Mouse (Mus musculus) spleen, adult 12 weeks (tissue): Measurements from ENCODE around the gene Dtnbp1.

ENCODE experiments used
- DNase-seq: peaks from one replicate; pipeline ENCODE4 v3.0.0; 2022; ENCODE audit warnings: low spot score

The Dtnbp1 gene

DNA sequence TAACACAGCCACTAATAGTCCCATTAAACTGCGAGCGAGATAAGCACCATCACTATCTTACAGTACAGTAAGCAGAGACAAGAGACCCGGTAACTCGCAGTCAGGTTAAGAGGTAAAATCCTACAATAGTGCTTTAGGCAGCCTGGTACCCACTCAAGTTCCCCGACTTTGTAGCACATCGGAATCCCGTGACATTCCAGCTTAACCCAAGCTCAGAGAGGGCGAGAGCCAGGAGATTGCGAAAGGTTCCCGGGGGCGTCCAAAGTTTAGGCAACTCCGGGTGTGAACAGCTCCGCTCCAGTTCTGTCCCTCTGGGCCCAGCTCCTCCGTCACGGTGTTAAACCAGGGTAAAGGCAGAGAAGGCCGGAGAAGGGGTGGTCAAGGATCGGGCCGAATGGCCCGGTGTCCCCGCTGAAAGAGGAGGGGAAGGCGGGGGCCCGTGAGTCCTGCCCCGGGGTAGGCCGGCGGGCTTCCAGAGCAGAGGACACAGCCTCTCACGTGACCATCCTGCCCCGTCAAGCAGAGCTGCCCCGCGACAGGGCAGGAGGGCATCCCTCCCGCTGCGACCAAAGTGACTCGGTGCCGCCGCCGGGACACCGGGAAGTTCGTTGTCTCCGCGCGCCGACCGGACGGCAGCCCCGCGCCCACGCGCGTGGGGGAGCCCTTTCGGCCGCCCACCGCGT is 578 bp downstream of the Dtnbp1 start:
- DNase-seq = peak; percentile 67

GRCm38 (mm10) chr13:45000836-45001227 is 1.1 kb downstream of the Dtnbp1 start:
- DNase-seq = peak; percentile 30

- no peak for DNase-seq
Measured at GRCm38 (mm10) chr13:44999211-44999610, 2.7 kb downstream of the Dtnbp1 start.

DNA sequence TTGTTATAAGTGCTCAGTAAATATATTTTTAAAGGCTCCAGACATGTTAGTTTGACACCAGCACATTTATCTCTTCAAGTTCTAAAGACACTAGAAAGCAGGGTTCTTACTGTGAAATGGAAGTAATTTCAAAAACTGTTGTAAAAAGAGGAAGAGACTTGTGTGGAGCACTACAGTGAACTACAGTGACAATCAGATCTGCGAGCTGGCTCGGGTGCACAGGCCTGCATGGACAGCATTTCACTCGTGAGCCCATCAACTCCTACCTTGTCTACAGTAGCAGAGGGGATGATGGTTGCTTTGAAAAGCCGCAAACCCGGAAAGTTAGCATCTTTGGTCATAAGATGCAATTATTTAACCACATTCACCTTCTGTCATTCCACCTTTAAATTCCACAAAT is 5.6 kb downstream of the Dtnbp1 start:
- no peak for DNase-seq

- DNase-seq = no peak
Measured at GRCm38 (mm10) chr13:44992550-44993205, 9.3 kb downstream of the Dtnbp1 start.

DNA sequence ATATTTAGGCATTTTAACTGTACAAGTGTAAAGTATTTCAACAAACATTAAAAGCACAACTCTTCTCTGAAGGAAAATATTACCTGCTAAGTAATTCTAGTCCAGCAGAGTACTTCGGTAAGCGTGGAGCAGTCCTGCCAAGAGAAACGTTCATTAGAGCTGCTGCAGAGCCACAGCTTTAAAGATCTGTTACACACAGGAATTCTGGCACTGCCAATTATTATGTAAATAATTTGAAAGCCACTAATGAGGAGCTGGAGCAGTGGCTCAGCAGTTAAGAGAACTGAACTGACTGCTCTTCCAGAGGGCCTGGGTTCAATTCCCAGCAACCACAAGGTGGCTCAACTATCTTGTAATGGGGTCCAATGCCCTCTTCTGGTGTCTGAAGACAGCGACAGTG is 10.0 kb downstream of the Dtnbp1 start:
- no peak for DNase-seq

- no peak for DNase-seq
Measured at GRCm38 (mm10) chr13:44990073-44990682, 11.8 kb downstream of the Dtnbp1 start.

DNA sequence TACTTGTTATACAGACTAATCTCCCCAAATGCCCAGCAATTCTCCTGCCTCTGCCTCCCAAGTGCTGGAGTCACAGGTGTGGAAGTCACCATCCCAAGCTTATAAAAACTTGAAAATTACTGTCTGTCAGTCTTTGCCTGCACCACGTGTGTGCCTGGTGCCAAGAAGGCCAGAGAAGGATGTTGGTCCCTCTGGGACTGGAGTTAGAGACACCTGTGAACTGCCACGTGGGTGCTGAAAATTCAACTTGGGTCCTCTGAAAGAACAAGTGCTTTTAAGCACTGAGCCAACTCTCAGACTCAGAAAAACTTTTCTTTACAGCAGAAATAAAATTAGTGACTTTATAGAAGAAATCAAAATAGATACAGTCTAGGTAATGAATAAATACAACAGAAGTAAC is 15.6 kb downstream of the Dtnbp1 start:
- DNase-seq = no peak

DNA sequence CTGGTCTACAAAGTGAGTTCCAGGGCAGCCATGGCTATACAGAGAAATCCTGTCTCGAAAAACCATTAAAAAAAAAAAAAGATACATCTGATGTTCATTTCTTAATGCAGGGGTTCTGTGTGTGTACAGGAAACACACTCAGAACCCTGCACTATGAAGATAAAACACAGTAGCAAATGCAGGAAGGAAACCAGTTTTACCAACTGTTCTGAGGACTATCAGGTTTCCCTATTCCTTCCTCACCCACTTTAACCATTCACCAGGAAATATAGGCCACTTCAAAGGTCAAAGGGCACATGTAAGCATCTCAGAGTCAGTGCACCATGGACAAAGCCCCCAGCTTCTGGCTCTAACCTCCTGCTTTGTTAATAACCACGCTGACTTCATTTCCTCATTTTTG is 16.6 kb downstream of the Dtnbp1 start:
- DNase-seq = no peak

DNA sequence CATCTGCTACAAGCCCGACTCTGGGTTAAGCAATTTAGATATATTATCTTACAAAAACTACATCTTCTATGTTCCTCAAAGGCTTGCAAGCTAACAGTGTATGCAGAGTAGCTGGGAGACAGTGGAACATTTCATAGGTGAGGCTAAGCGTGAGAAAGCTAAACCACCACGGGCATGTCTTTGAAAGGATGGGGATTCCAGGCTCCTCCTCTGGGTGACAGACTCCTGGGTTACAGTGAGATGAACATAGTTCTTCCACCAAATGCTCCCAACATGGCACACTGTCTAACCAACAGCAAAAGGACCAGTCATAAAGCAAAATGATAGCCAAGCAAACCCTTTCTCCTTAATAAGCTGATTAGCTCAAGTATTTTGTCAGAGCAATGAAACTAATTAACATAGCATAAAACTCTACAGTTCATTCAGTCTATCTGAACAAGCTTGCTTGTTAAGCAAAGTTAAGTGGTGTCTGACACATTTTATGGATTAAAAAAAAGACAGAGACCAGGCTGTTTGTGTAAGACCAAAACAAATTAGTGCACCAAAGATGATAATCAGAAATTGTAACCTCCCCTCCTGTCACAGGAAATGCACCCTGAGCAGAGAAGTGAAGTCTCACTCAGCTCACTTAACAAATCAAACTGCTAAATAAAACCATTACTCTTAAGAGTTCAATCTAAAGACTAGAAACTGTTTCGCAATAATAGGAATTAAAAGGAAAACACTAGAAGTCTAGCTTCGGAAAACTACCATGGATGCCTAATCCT is 18.1 kb downstream of the Dtnbp1 start:
- DNase-seq = no peak

DNA sequence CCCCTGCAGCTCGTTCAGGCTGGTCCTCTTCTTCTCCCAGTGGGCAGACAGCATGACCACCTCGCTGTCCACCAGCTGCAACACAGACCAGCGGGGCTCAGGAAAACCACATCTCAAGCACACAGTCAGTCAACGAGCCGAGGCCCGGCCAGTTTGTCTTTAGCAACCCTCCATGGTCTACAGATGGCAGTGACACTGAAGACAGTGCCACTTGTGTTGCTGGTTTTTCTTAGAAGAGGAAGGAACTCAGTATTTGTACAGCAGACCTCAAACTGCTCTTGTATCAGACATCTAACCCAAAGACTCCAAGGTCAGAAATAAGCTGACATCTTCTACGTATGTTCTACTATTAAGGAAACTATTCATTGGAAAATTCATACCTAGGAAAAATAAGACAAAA is 19.1 kb downstream of the Dtnbp1 start:
- no peak for DNase-seq

DNA sequence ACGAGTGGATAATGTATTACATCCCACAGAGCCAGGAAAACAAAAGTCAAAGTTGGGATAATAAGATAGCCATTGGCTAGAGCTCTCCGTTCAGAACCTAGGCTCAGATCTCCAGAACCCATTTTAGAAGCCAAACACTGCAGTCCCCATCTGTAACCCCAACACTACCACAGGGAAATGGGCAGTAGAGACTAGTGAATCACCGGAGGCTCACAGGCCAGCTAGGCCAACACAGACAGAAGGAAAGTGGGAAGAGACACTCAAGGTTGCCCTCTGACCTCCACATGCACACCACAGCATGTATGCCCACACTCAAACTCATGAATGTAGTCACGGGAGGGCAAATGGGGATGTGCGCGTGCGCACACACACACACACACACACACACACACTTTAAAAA is 22.5 kb downstream of the Dtnbp1 start:
- DNase-seq = no peak

DNA sequence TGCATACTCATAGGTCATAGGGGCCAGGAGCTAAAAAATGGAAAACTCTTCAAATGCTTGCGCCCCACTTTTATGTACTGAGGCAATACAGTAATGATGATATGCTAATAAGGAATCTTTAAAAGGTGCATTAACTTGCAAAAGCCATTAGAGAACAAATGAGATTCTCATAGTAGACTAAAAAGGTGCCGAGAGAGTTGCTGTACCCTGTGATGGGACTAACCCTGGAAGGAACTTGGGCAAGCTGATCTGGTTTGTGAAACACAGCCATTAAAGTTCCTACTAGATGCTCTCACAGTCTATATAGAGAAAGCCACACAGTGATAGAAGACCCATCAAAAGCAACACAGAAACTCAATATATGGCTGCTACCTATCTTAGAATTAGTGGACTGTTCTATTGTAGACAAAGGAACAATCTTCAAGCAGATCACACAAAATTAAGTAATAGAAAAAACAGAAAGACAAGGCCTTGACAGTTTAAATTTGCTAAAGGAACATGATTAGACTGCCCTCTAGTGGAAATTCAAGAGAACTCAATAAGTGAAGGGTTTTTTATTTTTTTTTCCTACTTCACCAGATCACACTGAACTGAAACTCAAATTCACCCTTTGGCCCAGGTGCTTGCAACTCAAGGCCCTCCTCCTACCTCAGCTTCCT is 24.3 kb downstream of the Dtnbp1 start:
- no peak for DNase-seq

- DNase-seq = no peak
Measured at GRCm38 (mm10) chr13:44977059-44977458, 24.9 kb downstream of the Dtnbp1 start.

DNA sequence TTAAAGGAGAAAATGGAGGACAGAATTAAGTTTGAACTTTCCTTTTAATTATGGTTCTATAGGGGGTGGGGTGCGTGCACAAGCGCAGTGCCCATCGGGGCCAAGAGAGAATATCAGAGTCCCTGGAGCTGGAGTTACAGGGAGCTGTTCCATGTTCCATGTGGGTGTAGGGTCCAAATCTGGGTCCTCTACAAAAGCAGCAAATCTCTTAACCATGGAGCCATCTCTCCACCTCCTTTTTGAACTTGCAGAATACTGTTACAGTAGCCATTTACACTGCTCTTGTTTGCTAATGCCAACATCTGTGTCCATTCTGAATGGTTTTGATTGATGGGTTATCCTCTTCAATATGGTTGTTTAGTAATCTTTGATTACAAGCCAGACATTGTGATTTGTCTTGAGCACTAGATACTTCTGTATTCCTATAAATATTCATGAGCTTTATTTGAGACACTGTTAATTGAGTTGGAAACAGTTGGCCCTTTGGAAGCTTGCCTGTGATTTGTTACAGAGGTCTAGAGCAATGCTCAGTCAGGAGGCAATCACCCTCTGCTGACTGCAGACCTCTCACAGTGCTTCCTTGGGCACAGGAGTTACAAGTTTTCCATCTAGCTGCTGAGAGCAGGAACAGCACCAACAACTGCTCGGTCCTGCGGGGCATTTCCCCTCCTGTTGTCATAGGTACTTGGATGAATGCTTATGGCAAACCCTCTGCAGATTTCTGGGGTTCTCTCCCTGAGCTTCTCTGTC is 41.2 kb downstream of the Dtnbp1 start:
- DNase-seq = no peak

DNA sequence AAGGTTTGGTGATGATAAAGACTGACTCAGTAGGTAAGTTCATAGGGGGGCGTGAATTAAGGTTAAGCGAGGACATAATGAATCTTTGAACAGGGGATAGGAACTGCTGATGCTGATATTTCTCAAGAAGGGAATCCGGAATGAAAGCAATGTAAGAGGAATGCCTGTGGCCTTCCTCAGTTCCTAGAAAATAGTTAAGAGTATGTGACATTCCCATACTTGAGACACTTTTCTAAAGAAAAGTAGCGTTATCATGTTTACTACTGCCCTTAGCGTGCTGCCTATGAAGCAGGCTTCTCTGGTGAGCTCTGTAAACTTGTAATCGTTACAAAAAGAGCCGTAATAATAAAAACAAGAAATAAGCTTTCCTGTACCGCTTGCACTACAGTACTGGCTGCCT is 44.9 kb downstream of the Dtnbp1 start:
- DNase-seq = no peak

DNA sequence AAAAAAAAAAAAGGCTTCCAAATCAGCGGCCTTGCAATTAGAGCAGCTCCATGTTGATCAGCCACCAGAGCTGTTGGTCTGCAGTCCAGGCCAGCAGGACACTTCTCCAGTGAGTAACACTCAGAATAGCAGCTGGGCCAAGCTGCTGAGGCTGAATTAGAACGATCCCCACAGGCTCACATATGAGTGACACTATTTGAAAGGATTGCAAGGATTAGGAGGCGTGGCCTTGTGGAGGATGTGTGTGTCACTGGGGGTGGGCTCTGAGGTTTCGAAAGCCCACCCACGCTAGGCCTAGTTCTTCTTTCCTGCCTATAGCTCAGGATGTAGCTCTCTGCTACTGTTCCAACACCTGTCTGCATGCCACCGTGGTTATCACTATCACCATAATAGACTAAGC is 46.2 kb downstream of the Dtnbp1 start:
- no peak for DNase-seq

- no peak for DNase-seq
Measured at GRCm38 (mm10) chr13:44954232-44954568, 47.7 kb downstream of the Dtnbp1 start.

- no peak for DNase-seq
Measured at GRCm38 (mm10) chr13:44953546-44954231, 48.3 kb downstream of the Dtnbp1 start.

- no peak for DNase-seq
Measured at GRCm38 (mm10) chr13:44952393-44953086, 49.4 kb downstream of the Dtnbp1 start.
